Mouse (Mus musculus) liver, adult 2 months (tissue): ENCODE results near the gene Tesc. TPM values are rescaled to one million over a fixed set of nuclear protein-coding genes. Genes with fewer than 3 reads are reported as not detected.

Source experiments
- DNase-seq: peaks from one replicate; pipeline ENCODE4 v3.0.0-alpha.2; 2011; ENCODE audit warnings: low read depth, low spot score; ENCODE audit errors: extremely low read depth
- H3K27ac ChIP-seq: fragments of 200-500 bp; replicated peaks from 2 replicates; pipeline ENCODE4 v1.5.1; 2012; ENCODE audit warnings: low read depth, mild to moderate bottlenecking, control low read depth, inconsistent platforms, low read length; ENCODE audit not compliant: insufficient read depth
- H3K27me3 ChIP-seq: fragments of 200-500 bp; 2 replicates; pipeline ENCODE4 v1.6.1; 2012; ENCODE audit warnings: mild to moderate bottlenecking, moderate library complexity, low read length, inconsistent platforms; ENCODE audit not compliant: control insufficient read depth, insufficient read depth
- H3K36me3 ChIP-seq: fragments of 200-500 bp; 2 replicates; pipeline ENCODE4 v1.6.1; 2012; ENCODE audit warnings: low read length, inconsistent platforms; ENCODE audit not compliant: control insufficient read depth, insufficient read depth
- H3K4me1 ChIP-seq: fragments of 200-500 bp; 2 replicates; pipeline ENCODE4 v1.6.1; 2011; ENCODE audit warnings: low read length; ENCODE audit not compliant: control insufficient read depth, insufficient read depth
- H3K4me3 ChIP-seq: fragments of 200-500 bp; 2 replicates; pipeline ENCODE4 v1.5.1; 2011; ENCODE audit warnings: low read depth, mild to moderate bottlenecking, control low read depth, low read length, moderate library complexity; ENCODE audit not compliant: insufficient read depth
- H3K79me2 ChIP-seq: fragments of 200-500 bp; 2 replicates; pipeline ENCODE4 v1.6.1; 2012; ENCODE audit warnings: inconsistent platforms, mild to moderate bottlenecking, low read length, moderate library complexity; ENCODE audit not compliant: control insufficient read depth, insufficient read depth
- H3K9ac ChIP-seq: fragments of 200-500 bp; 2 replicates; pipeline ENCODE4 v1.6.1; 2012; ENCODE audit warnings: low read depth, mild to moderate bottlenecking, control low read depth, inconsistent platforms, low read length
- CTCF ChIP-seq: fragments of 200-500 bp; IDR thresholded peaks from 2 replicates; pipeline ENCODE4 v1.5.1; 2011; ENCODE audit warnings: low read depth, low read length, control low read depth
- POLR2A ChIP-seq: fragments of 200-500 bp; IDR thresholded peaks from 2 replicates; pipeline ENCODE4 v1.6.1; 2011; ENCODE audit warnings: low read length, control low read depth; ENCODE audit not compliant: insufficient read depth; ENCODE audit errors: extremely low read depth
- WGBS: fragments of 180-500 bp; shearing (Covaris S2); methylation state at CpG from one replicate; pipeline ENCODE4 v1.1.7; 2018; 5-methylcytosine and 5-hydroxymethylcytosine counted together
- polyA plus RNA-seq: library from polyadenylated mRNA; depleted of rRNA; stranded (reverse); fragments of >200 nt; gene quantifications from 2 replicates; pipeline ENCODE4 v1.2.3, GENCODE M21; 2012
- total RNA-seq: library from RNA; depleted of rRNA; stranded (reverse); fragments of >200 nt; gene quantifications from 2 replicates; pipeline ENCODE4 v1.2.3, GENCODE M21; 2014

Tesc gene
- total and polyA plus RNA-seq, 2 experiments = 0.18 to 0.35 TPM

- Histone ChIP-seq H3K9ac (no peak overlapping the region), H3K79me2 (no peaks in the 10 kb centered on the region), H3K27me3 (no peaks in the 10 kb centered on the region), H3K36me3 (no peaks in the 10 kb centered on the region), H3K27ac (no peak overlapping the region), H3K4me1 (no peaks in the 10 kb centered on the region), H3K4me3 (no peak overlapping the region)
- DNase-seq = no peak
- TF ChIP-seq POLR2A (no peak), CTCF (no peak)
- WGBS = 59% methylated on average over 8 of the region's 8 CpGs
Observed at GRCm38 (mm10) chr5:118051981-118052662, 24.6 kb downstream of the Tesc start.

- 94% methylated on average over 2 of the region's 2 CpGs for WGBS
- Histone ChIP-seq H3K27ac (no peak overlapping the region), H3K36me3 (no peaks in the 10 kb centered on the region), H3K9ac (no peak overlapping the region), H3K4me1 (no peaks in the 10 kb centered on the region), H3K79me2 (no peaks in the 10 kb centered on the region), H3K4me3 (no peak overlapping the region), H3K27me3 (no peaks in the 10 kb centered on the region)
- no peak for DNase-seq
- no peak for TF ChIP-seq POLR2A
- no peak for TF ChIP-seq CTCF
Observed at GRCm38 (mm10) chr5:118053205-118053604, 25.7 kb downstream of the Tesc start.

- Histone ChIP-seq H3K36me3 (no peaks in the 10 kb centered on the region), H3K4me3 (no peak overlapping the region), H3K27ac (no peak overlapping the region), H3K27me3 (no peaks in the 10 kb centered on the region), H3K4me1 (no peaks in the 10 kb centered on the region), H3K9ac (no peak overlapping the region), H3K79me2 (no peaks in the 10 kb centered on the region)
- WGBS = 59% methylated on average over 8 of the region's 8 CpGs
- no peak for DNase-seq
- TF ChIP-seq CTCF (no peak), POLR2A (no peak)
Observed at GRCm38 (mm10) chr5:118057508-118058111, 30.1 kb downstream of the Tesc start.

GRCm38 (mm10) chr5:118058858-118059257 is 31.3 kb downstream of the Tesc start:
- WGBS = 77% methylated on average over 10 of the region's 10 CpGs
- Histone ChIP-seq H3K36me3 (no peaks in the 10 kb centered on the region), H3K79me2 (no peaks in the 10 kb centered on the region), H3K4me3 (no peak overlapping the region), H3K27ac (no peak overlapping the region), H3K4me1 (no peaks in the 10 kb centered on the region), H3K9ac (no peak overlapping the region), H3K27me3 (no peaks in the 10 kb centered on the region)
- no peak for TF ChIP-seq CTCF
- no peak for TF ChIP-seq POLR2A
- DNase-seq = no peak

GRCm38 (mm10) chr5:118059646-118060045 is 32.1 kb downstream of the Tesc start:
- H3K36me3 ChIP-seq = no peaks in the 10 kb centered on the region
- no peaks in the 10 kb centered on the region for H3K4me1 ChIP-seq
- no peaks in the 10 kb centered on the region for H3K27me3 ChIP-seq
- no peak for TF ChIP-seq POLR2A
- no peak for TF ChIP-seq CTCF
- H3K79me2 ChIP-seq = no peaks in the 10 kb centered on the region
- H3K4me3 ChIP-seq = no peak overlapping the region
- WGBS = 85% methylated on average over 9 of the region's 9 CpGs
- no peak overlapping the region for H3K27ac ChIP-seq
- H3K9ac ChIP-seq = no peak overlapping the region
- DNase-seq = no peak

GRCm38 (mm10) chr5:118061391-118061790 is 33.8 kb downstream of the Tesc start:
- Histone ChIP-seq H3K4me1 (no peaks in the 10 kb centered on the region), H3K4me3 (no peak overlapping the region), H3K27ac (no peak overlapping the region), H3K27me3 (no peaks in the 10 kb centered on the region), H3K36me3 (no peaks in the 10 kb centered on the region), H3K79me2 (no peaks in the 10 kb centered on the region), H3K9ac (no peak overlapping the region)
- WGBS = 93% methylated on average over 17 of the region's 18 CpGs
- no peak for DNase-seq
- no peak for TF ChIP-seq POLR2A
- no peak for TF ChIP-seq CTCF
